Mouse (Mus musculus): ENCODE results near the gene Bphl. TPM values are rescaled to one million over a fixed set of nuclear protein-coding genes. Genes with fewer than 3 reads are reported as not detected.

Gene Bphl
- polyA plus RNA-seq, 3 experiments from 2014 or later = 11.8 to 33.6 (median 31.4) TPM

Other genes starting within 250 kb of the Bphl start
- gene Serpinb6e, start 194.2 kb upstream of the Bphl start, polyA plus RNA-seq (2017; shearing (Covaris generic)) = not detected
- gene Serpinb6c, start 131.9 kb upstream of the Bphl start, polyA plus RNA-seq (2017; shearing (Covaris generic)) = not detected
- 10 to 100 TPM; 10.3 to 21.3 (median 10.4) TPM for gene Nqo2, start 72.9 kb upstream of the Bphl start, polyA plus RNA-seq (2017; shearing (Covaris generic))
- 10 to 100 TPM; 10.6 to 17.5 (median 16.5) TPM for gene Ripk1, start 35.2 kb upstream of the Bphl start, polyA plus RNA-seq (2017; shearing (Covaris generic))
- gene Serpinb6a, start 34.8 kb upstream of the Bphl start, polyA plus RNA-seq (2017; shearing (Covaris generic)) = 10 to 100 TPM; 39.5 to 66.1 (median 50.4) TPM
- 1 to 10 TPM; 3.1 to 8.7 (median 8.0) TPM for gene Tubb2a, start 40.4 kb downstream of the Bphl start, polyA plus RNA-seq (2017; shearing (Covaris generic))
- 1 to 10 TPM in 2 of 3 experiments, not detected in 1; 1.7 to 2.0 TPM for gene Tubb2b, start 92.9 kb downstream of the Bphl start, polyA plus RNA-seq (2017; shearing (Covaris generic))
- gene Psmg4, start 125.4 kb downstream of the Bphl start, polyA plus RNA-seq (2017; shearing (Covaris generic)) = 10 to 100 TPM; 42.5 to 48.6 (median 45.6) TPM